Mouse (Mus musculus) neural tube, embryonic 11.5 days (tissue): ENCODE results near the gene Crhr2. TPM values are rescaled to one million over a fixed set of nuclear protein-coding genes. Genes with fewer than 3 reads are reported as not detected.

Experiments
- ATAC-seq: fragments of 200-750 bp; cut with Nextera tagmentation; 2 replicates; pipeline ENCODE4 v1.8.0; 2017; ENCODE audit warnings: moderate number of reproducible peaks, mild to moderate bottlenecking, moderate TSS enrichment, moderate library complexity; ENCODE audit not compliant: insufficient read depth, low FRiP score, low TSS enrichment
- DNase-seq: peaks from one replicate; pipeline ENCODE4 v3.0.0-alpha.2; 2015; ENCODE audit warnings: low spot score
- H3K27ac ChIP-seq: fragments of 300-500 bp; sonication (generic); 2 replicates; pipeline ENCODE4 v1.5.1; 2014; ENCODE audit warnings: low read depth, mild to moderate bottlenecking, low read length
- H3K27me3 ChIP-seq: fragments of 300-500 bp; sonication (generic); 2 replicates; pipeline ENCODE4 v1.6.1; 2014; ENCODE audit warnings: mild to moderate bottlenecking, low read length, mixed read lengths; ENCODE audit not compliant: control insufficient read depth, insufficient read depth
- H3K36me3 ChIP-seq: fragments of 300-500 bp; sonication (generic); 2 replicates; pipeline ENCODE4 v1.6.1; 2014; ENCODE audit warnings: mild to moderate bottlenecking, low read length, moderate library complexity, mixed read lengths; ENCODE audit not compliant: control insufficient read depth, insufficient read depth
- H3K4me1 ChIP-seq: fragments of 300-500 bp; sonication (generic); 2 replicates; pipeline ENCODE4 v1.6.1; 2014; ENCODE audit warnings: low read length, mixed read lengths; ENCODE audit not compliant: control insufficient read depth, insufficient read depth
- H3K4me2 ChIP-seq: fragments of 300-500 bp; sonication (generic); 2 replicates; pipeline ENCODE4 v1.6.1; 2014; ENCODE audit warnings: low read depth, mild to moderate bottlenecking, moderate library complexity
- H3K4me3 ChIP-seq: fragments of 300-500 bp; sonication (generic); 2 replicates; pipeline ENCODE4 v1.5.1; 2014; ENCODE audit warnings: low read depth, low read length
- H3K9ac ChIP-seq: fragments of 300-500 bp; sonication (generic); 2 replicates; pipeline ENCODE4 v1.6.1; 2014; ENCODE audit warnings: mild to moderate bottlenecking, low read length
- H3K9me3 ChIP-seq: fragments of 300-500 bp; sonication (generic); 2 replicates; pipeline ENCODE4 v1.6.1; 2016; ENCODE audit warnings: low read length; ENCODE audit not compliant: control insufficient read depth
- WGBS: fragments of 180-500 bp; shearing (Covaris S2); extraction: QIAGEN DNeasy Blood & Tissue Kit; methylation state at CpG from one replicate; pipeline ENCODE4 v1.1.7; 2014; 5-methylcytosine and 5-hydroxymethylcytosine counted together
- polyA plus RNA-seq: library from polyadenylated mRNA; unstranded; fragments of >200 nt; fragmentation: Nextera tagmentation; extraction: Ambion mirVana; gene quantifications from 2 replicates; pipeline ENCODE4 v1.2.1, GENCODE M21; 2014

The Crhr2 gene
- polyA plus RNA-seq, 1 experiment from 2014 or later: 0.29 TPM

DNA sequence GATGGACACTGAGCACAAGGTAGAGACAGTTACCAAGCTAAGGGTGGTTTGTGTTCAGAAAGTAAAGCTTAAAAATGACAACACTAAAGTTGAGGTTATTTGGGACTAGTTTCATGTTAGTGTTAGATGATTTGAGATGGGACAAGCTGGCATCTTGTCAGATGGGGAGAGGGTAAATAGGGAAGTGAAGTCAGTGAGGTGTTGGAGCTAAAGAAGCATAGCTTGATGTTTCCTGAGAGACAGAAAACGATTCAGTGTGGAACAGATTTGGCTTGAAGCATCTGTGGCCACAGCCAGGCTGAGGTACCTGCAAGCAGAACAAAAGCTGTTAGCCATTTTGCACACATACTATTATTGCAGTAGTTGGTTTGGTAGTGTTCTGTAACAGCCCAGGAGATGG lies 87.5 kb downstream of the Crhr2 start:
- Histone ChIP-seq H3K36me3 (no peaks in the 10 kb centered on the region), H3K27me3 (no peaks in the 10 kb centered on the region), H3K9me3 (no peaks in the 10 kb centered on the region), H3K4me1 (no peaks in the 10 kb centered on the region), H3K9ac (no peak overlapping the region), H3K4me2 (no peak overlapping the region), H3K27ac (no peak overlapping the region), H3K4me3 (no peak overlapping the region)
- ATAC-seq (no peak), DNase-seq (no peak)
- WGBS: 74% methylated on average over 1 of the region's 1 CpGs

DNA sequence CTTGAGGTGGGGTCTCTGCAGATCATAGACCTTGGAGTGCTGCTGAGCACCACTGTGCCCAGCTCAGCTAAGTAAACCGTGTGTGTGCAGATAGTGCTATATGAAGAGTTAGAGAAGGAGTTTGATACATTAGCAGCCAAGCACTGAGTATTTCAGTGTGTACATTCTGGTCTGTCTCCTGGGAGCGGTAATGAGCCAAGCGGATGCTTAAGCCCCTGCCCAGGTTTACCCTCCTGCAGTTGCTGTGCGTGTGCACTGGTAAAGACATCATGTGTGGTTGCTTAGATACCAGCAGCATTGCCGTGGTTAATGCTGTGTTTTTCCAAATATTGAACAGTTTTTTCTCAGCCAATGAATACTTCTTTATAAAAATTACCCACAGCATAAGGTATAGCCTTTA lies 88.3 kb downstream of the Crhr2 start:
- DNase-seq (no peak), ATAC-seq (no peak)
- 73% methylated on average over 5 of the region's 5 CpGs for WGBS
- Histone ChIP-seq H3K27ac (no peak overlapping the region), H3K9me3 (no peaks in the 10 kb centered on the region), H3K4me1 (no peaks in the 10 kb centered on the region; the same call in 1 of the 2 replicates), H3K4me2 (no peak overlapping the region), H3K9ac (no peak overlapping the region), H3K4me3 (no peak overlapping the region), H3K27me3 (no peaks in the 10 kb centered on the region), H3K36me3 (no peaks in the 10 kb centered on the region)

DNA sequence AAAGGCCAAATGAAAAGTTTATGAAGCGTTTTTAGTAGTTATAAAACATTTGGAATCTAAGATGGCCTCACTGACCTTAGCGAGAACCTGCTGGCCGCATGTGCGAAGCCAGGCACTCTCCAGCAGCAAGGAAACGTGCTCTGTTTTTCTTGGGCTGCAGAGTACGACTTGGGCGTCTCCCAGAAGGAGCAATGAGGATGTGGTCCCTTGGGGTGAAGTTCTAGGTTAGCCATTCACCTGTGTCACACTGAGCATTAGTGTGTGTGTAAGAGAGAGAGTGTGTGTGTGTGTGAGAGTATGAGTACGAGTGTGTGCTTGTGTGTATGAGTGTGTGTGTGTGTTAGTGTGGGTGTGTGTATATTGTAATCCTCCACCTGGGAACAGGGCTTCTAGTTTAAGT lies 89.6 kb downstream of the Crhr2 start:
- H3K9ac ChIP-seq: no peak overlapping the region
- H3K4me3 ChIP-seq: no peak overlapping the region
- no peak overlapping the region for H3K4me2 ChIP-seq
- H3K36me3 ChIP-seq: no peaks in the 10 kb centered on the region
- DNase-seq (no peak), ATAC-seq (no peak)
- H3K4me1 ChIP-seq: peaks cover 6% of the 10 kb centered on the region; the same call in 1 of the 2 replicates
- H3K27me3 ChIP-seq: no peaks in the 10 kb centered on the region
- H3K9me3 ChIP-seq: no peaks in the 10 kb centered on the region
- no peak overlapping the region for H3K27ac ChIP-seq
- 76% methylated on average over 8 of the region's 8 CpGs for WGBS

Other genes starting within 250 kb of the Crhr2 start
- gene Nod1, start 160.4 kb downstream of the Crhr2 start, polyA plus RNA-seq: 2.3 and 3.0 TPM in 2 replicates
- gene Ggct, start 140.1 kb downstream of the Crhr2 start, polyA plus RNA-seq: 13.2 and 15.4 TPM in 2 replicates
- gene Gars, start 95.0 kb downstream of the Crhr2 start, polyA plus RNA-seq: 216 and 234 TPM in 2 replicates
- not detected in 2 replicates for gene Inmt, start 42.0 kb upstream of the Crhr2 start, polyA plus RNA-seq
- 13.7 and 14.4 TPM in 2 replicates for gene Mindy4, start 70.4 kb upstream of the Crhr2 start, polyA plus RNA-seq
- 0.08 TPM in 1 of 2 replicates, not detected in the other for gene Aqp1, start 203.4 kb upstream of the Crhr2 start, polyA plus RNA-seq
- not detected in 2 replicates for gene Ghrhr, start 243.3 kb upstream of the Crhr2 start, polyA plus RNA-seq